Mouse (Mus musculus) small intestine, adult 2 months (tissue): Measurements from ENCODE around the gene Fes.

ENCODE experiments used
- CTCF ChIP-seq: fragments of 200-500 bp; IDR thresholded peaks from 2 replicates; pipeline ENCODE4 v1.5.1; 2012; ENCODE audit warnings: low read depth, mild to moderate bottlenecking, control low read depth, inconsistent platforms, low read length, moderate library complexity, mixed read lengths; ENCODE audit not compliant: insufficient replicate concordance, insufficient read length; ENCODE audit errors: extremely low read depth
- POLR2A ChIP-seq: fragments of 200-500 bp; IDR thresholded peaks from 2 replicates; pipeline ENCODE4 v1.6.1; 2012; ENCODE audit warnings: low read depth, mild to moderate bottlenecking, control low read depth, inconsistent platforms, low read length, moderate library complexity

- no peak for TF ChIP-seq CTCF
- TF ChIP-seq POLR2A: no peak
These were observed 12.2 kb downstream of the Fes start for GRCm38 (mm10) chr7:80375376-80376039.
